Mouse (Mus musculus) activated CD4-positive, CD25-positive, alpha-beta regulatory T cell, adult 9 weeks (primary cell): ENCODE measurements around the gene 1110059E24Rik. TPM values are rescaled to one million over a fixed set of nuclear protein-coding genes. Genes with fewer than 3 reads are reported as not detected.

Source experiments
- polyA plus RNA-seq: library from polyadenylated mRNA; unstranded; fragments of 100-300 nt; shearing (Covaris generic); gene quantifications from one replicate; pipeline ENCODE4 v1.2.1, GENCODE M21; 2017

The 1110059E24Rik gene
- polyA plus RNA-seq, result 36.8 TPM

GRCm38 (mm10) chr19:21652285-21653171 is at the start of gene 1110059E24Rik:
Gene 1110059E24Rik, minus strand, starts transcription at chr19:21652976.

DNA sequence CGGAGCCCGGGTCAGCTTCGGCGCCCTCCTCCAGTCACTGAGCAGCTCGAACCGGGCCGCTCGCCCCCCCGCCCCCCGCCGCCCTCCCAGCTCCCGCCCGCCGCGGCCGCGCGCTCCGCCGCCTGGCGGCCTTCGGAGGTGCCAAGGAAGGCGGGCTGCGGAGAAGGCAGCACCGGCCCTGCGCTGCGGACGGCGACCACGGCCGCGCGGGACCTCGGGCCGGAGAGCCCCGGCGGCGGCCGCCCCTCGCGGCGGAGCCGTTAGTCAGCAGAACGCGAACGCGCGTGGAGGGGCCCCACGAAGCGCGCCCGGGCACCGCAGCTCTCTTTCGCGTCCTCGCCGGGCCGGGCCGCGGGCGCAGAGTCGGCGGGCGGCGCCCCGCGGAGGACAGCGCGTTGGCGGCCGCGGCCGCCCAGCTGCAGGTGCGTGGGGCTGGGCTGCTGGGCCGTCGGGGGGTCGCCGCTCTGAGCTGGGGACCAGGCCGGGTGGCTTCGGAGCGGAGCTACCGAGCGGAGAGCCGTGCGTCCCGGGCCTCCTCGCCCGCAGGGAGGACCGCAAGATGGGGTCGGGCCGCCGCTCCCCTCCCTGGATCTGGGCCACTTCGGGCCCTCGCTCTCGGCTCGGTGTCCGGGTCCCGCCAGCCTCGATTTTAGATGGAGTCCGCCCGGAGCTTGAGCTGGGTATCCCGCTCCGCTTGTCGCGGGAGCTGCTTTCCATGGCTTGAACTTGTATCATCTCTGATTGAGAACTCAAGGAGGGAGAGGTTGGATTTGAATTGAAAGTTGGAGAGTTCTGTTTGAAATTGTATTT is 601 bp upstream of the 1110059E24Rik start, which contains the start of gene Abhd17b:
Gene Abhd17b, plus strand, starts transcription at position 14 of the 810 bp plus-strand sequence.

Other genes with a start within 250 kb of the 1110059E24Rik start
- 0.29 TPM for gene Gda, start 179.5 kb downstream of the 1110059E24Rik start, polyA plus RNA-seq
- gene Abhd17b, start 209 bp upstream of the 1110059E24Rik start, polyA plus RNA-seq, result 4.1 TPM
- gene Cemip2, start 125.4 kb upstream of the 1110059E24Rik start, polyA plus RNA-seq, result 7.5 TPM